Mouse (Mus musculus) heart, postnatal 0 days (tissue): ENCODE data around the gene Spaca6.

Experiments
- CTCF ChIP-seq: IDR thresholded peaks from 2 replicates; pipeline ENCODE4 v1.5.1; 2016; ENCODE audit warnings: antibody characterized with exemption, control low read depth, low read depth
- EP300 ChIP-seq: IDR thresholded peaks from 2 replicates; pipeline ENCODE4 v1.6.1; 2016; ENCODE audit warnings: antibody characterized with exemption, low read depth

DNA sequence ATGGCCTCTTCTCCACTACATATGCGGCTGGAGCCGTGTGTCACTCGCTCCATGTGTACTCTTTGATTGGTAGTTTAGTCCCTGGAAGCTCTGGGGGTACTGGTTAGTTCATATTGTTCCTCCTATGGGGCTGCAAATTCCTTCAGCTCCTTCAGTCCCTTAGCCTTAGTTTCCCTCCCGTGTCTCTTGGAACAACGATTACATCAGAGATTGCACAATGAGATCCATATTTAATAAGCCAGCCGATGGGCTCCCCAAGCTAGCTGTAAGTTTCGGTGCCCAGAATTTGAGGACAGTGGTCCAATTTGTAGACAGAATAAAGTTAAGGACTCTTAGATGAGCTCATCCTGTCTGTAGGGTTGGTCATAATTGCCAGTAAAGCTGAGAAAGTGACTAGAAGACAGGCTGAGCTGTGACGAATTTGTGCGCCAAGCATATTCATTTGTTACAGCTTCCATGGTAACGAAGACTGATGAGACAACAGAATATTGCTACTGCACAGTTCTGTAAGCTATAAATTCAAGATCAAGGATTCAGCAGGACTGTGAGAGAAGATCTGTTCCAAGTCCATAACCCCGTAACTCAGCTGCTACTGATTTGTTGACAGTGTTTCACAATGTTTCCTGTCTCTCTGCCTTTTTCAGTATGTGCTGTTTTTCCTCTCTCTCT, 40.0 kb downstream of the Spaca6 start:
- TF ChIP-seq EP300 (no peak), CTCF (no peak)
